In the genomic region with DNA sequence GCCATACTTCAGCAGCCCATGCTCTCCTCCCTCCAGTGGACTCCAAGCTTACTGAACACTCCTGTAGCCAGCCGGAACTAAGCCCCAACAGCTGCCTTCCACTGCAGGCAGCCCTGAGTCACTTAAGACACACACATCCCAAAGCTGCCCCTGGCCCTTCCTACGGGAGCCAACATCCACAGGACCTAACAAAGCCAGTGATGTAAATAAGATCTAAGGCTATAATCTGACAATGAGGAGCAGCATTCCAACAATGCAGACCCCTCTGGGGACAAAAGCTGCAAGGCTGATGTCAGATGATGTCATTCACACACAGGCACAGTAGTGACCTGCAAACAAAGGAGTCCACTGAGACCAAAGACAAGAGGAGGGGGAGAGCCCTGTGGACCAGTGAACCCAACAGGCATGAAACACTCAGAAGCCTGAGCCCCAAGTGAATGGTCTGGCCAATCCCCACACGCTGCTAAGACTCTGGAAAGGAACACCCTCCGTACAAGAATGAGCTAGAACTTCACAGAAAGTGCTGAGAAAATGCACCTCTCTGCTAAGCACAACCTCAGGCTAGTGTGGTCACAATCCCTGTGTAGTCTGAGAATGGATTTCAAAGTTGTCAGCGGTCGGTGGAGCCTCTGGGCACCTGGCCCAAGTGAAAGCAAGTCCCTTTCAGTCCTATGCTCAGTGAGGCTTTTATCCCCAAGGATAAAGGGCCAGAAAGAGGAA, we compare ENCODE assay signal across 14 mouse cellular contexts. TPM values are rescaled to one million over a fixed set of nuclear protein-coding genes. Genes with fewer than 3 reads are reported as not detected.
A peak's percentile ranks its signal among the peaks of the same experiment; 100 is the strongest.
DNase-seq lines count a peak whose midpoint lies in the region; ATAC-seq lines count a peak whose summit lies in the region.
"Had no signal": no experiment of that assay in that cellular context is flagged by ENCODE, and none has a peak within 500 bp of the region (broad histone marks: within the 10 kb centered on the region; RNA-seq: fewer than 3 reads in every experiment).

No protein-coding gene starts in this region.

- H3K9ac ChIP-seq in heart, embryonic 14.5 days (ENCODE audit: low read length) = peak overlapping the region; percentile 36; the same call in 1 of the 2 replicates
- peak overlapping the region; percentile 22; the same call in 1 of the 2 replicates for H3K9ac ChIP-seq in embryonic facial prominence, embryonic 14.5 days (ENCODE audit: low read depth, low read length)
- H3K9ac ChIP-seq in hindbrain, embryonic 16.5 days (ENCODE audit: low read depth, low read length) = no peak overlapping the region; the same call in 1 of the 2 replicates
- peak overlapping the region; percentile 44 for H3K9ac ChIP-seq in neural tube, embryonic 13.5 days
- H3K9ac ChIP-seq: embryonic facial prominence, embryonic 13.5 days had no signal

- WGBS in heart, embryonic 14.5 days = 57% methylated on average over 6 of the region's 6 CpGs
- WGBS in embryonic facial prominence, embryonic 14.5 days = 52% methylated on average over 6 of the region's 6 CpGs
- 33% methylated on average over 6 of the region's 6 CpGs for WGBS in hindbrain, embryonic 16.5 days
- WGBS in neural tube, embryonic 13.5 days = 36% methylated on average over 6 of the region's 6 CpGs

- H3K27me3 ChIP-seq in heart, embryonic 14.5 days (ENCODE audit: control insufficient read depth, insufficient read depth, low read length) = no peaks in the 10 kb centered on the region
- no peaks in the 10 kb centered on the region for H3K27me3 ChIP-seq in embryonic facial prominence, embryonic 14.5 days (replicated peaks; ENCODE audit: control insufficient read depth, insufficient read depth, low read length)
- no peaks in the 10 kb centered on the region for H3K27me3 ChIP-seq in hindbrain, embryonic 16.5 days (replicated peaks; ENCODE audit: control insufficient read depth, insufficient read depth, low read length)
- no peaks in the 10 kb centered on the region for H3K27me3 ChIP-seq in neural tube, embryonic 13.5 days
- H3K27me3 ChIP-seq: embryonic facial prominence, embryonic 13.5 days had no signal

- peaks cover 86% of the 10 kb centered on the region for H3K36me3 ChIP-seq in heart, embryonic 14.5 days (ENCODE audit: control insufficient read depth, insufficient read depth, low read length)
- peaks cover 67% of the 10 kb centered on the region for H3K36me3 ChIP-seq in embryonic facial prominence, embryonic 14.5 days (ENCODE audit: control insufficient read depth, insufficient read depth, low read length)
- H3K36me3 ChIP-seq in hindbrain, embryonic 16.5 days (ENCODE audit: control insufficient read depth, insufficient read depth, low read length) = peaks cover 13% of the 10 kb centered on the region
- peaks cover 81% of the 10 kb centered on the region for H3K36me3 ChIP-seq in neural tube, embryonic 13.5 days

- 0 out of 4 replicates have a peak overlapping the region, but pooled peaks of 1 of the 2 experiments have one; percentile 23 for H3K27ac ChIP-seq in heart, embryonic 14.5 days (replicated peaks in 1 of 2; ENCODE audit: control insufficient read depth in 1 of 2, insufficient read depth in 1 of 2, low read depth in 2 of 2, low read length in 2 of 2)
- no peak overlapping the region; the same call in 1 of the 2 replicates for H3K27ac ChIP-seq in embryonic facial prominence, embryonic 14.5 days (replicated peaks; ENCODE audit: low read depth, low read length)
- H3K27ac ChIP-seq in hindbrain, embryonic 16.5 days (ENCODE audit: low read depth, low read length) = no peak overlapping the region
- peak overlapping the region; percentile 54 for H3K27ac ChIP-seq in neural tube, embryonic 13.5 days (replicated peaks)
- H3K27ac ChIP-seq: embryonic facial prominence, embryonic 13.5 days had no signal

- peaks cover 9 to 10% of the 10 kb centered on the region in 2 experiments; a peak in 3 of 4 replicates for H3K4me1 ChIP-seq in heart, embryonic 14.5 days (ENCODE audit: control insufficient read depth in 2 of 2, insufficient read depth in 2 of 2, low read length in 2 of 2)
- no peaks in the 10 kb centered on the region; the same call in 1 of the 2 replicates for H3K4me1 ChIP-seq in embryonic facial prominence, embryonic 14.5 days (ENCODE audit: control insufficient read depth, insufficient read depth, low read length)
- no peaks in the 10 kb centered on the region for H3K4me1 ChIP-seq in hindbrain, embryonic 16.5 days (ENCODE audit: control insufficient read depth, insufficient read depth, low read depth, low read length)
- peaks cover 18% of the 10 kb centered on the region for H3K4me1 ChIP-seq in neural tube, embryonic 13.5 days (replicated peaks)

- H3K9me3 ChIP-seq in heart, embryonic 14.5 days (ENCODE audit: control insufficient read depth, low read length) = no peaks in the 10 kb centered on the region
- H3K9me3 ChIP-seq in embryonic facial prominence, embryonic 14.5 days (ENCODE audit: control insufficient read depth, low read length) = no peaks in the 10 kb centered on the region
- no peaks in the 10 kb centered on the region for H3K9me3 ChIP-seq in hindbrain, embryonic 16.5 days (ENCODE audit: control insufficient read depth, low read length)
- no peaks in the 10 kb centered on the region for H3K9me3 ChIP-seq in neural tube, embryonic 13.5 days
- H3K9me3 ChIP-seq: embryonic facial prominence, embryonic 13.5 days had no signal

- no peak for DNase-seq in heart, postnatal 4 days
- DNase-seq in embryonic facial prominence, embryonic 14.5 days (ENCODE audit: low spot score) = peak; percentile 81
- no peak for DNase-seq in spleen, postnatal 4 days (ENCODE audit: low spot score in 2 of 2)
- no peak for DNase-seq in urinary bladder, postnatal 4 days (ENCODE audit: low spot score in 2 of 2)
- DNase-seq: heart, postnatal 10 days had no signal

- no peak for ATAC-seq in heart, embryonic 14.5 days (ENCODE audit: insufficient number of reproducible peaks, insufficient read depth, low FRiP score, low read depth)
- ATAC-seq in embryonic facial prominence, embryonic 14.5 days (ENCODE audit: low read depth) = peak; percentile 81
- peak; percentile 60; the same call in 1 of the 2 replicates for ATAC-seq in hindbrain, embryonic 16.5 days
- peak; percentile 60; the same call in 1 of the 2 replicates for ATAC-seq in neural tube, embryonic 13.5 days (ENCODE audit: low read depth)
- ATAC-seq in monocyte, adult 5-6 weeks (replicated peaks; ENCODE audit: insufficient number of reproducible peaks, low FRiP score, low TSS enrichment, poor library complexity, severe bottlenecking) = no peak
- ATAC-seq: CD4-positive, CD25-positive, alpha-beta regulatory T cell, adult 4 months had no signal

- no peak overlapping the region for H3K4me2 ChIP-seq in heart, embryonic 14.5 days (ENCODE audit: low read length)
- H3K4me2 ChIP-seq in embryonic facial prominence, embryonic 14.5 days (ENCODE audit: low read depth, low read length) = no peak overlapping the region
- H3K4me2 ChIP-seq in hindbrain, embryonic 16.5 days (ENCODE audit: low read length) = no peak overlapping the region
- H3K4me2 ChIP-seq in neural tube, embryonic 13.5 days = no peak overlapping the region
- H3K4me2 ChIP-seq: embryonic facial prominence, embryonic 13.5 days had no signal

- no peak overlapping the region for H3K4me3 ChIP-seq in heart, embryonic 14.5 days (ENCODE audit: control insufficient read depth in 1 of 2, insufficient read depth in 1 of 2, low read depth in 1 of 2, low read length in 2 of 2)
- H3K4me3 ChIP-seq in embryonic facial prominence, embryonic 14.5 days (ENCODE audit: low read depth, low read length) = no peak overlapping the region
- no peak overlapping the region for H3K4me3 ChIP-seq in hindbrain, embryonic 16.5 days (ENCODE audit: low read length)
- no peak overlapping the region for H3K4me3 ChIP-seq in neural tube, embryonic 13.5 days
- H3K4me3 ChIP-seq: embryonic facial prominence, embryonic 13.5 days had no signal

RNA-seq across cellular contexts. Expression of a gene that starts 9.4 kb away (rescaled TPM):
- 5.8 and 6.3 TPM in 2 replicates for polyA plus RNA-seq in heart, embryonic 14.5 days (2014; fragmentation: Nextera tagmentation; extraction: Ambion mirVana)
- 1 to 10 TPM; 5.5 to 6.7 TPM for total RNA-seq in heart, postnatal 4 days (2021)
- polyA plus RNA-seq in embryonic facial prominence, embryonic 14.5 days (2014; fragmentation: Nextera tagmentation; extraction: Ambion mirVana) = 9.6 and 10.7 TPM in 2 replicates
- polyA plus RNA-seq in hindbrain, embryonic 16.5 days (2015; fragmentation: Nextera tagmentation; extraction: Ambion mirVana) = 9.7 and 9.8 TPM in 2 replicates
- polyA plus RNA-seq in neural tube, embryonic 13.5 days (2015; fragmentation: Nextera tagmentation; extraction: Ambion mirVana) = 10.1 and 10.6 TPM in 2 replicates
- total RNA-seq in monocyte, adult 5-6 weeks (2017) = 6.1 to 7.3 TPM (median 6.3 TPM) in 3 replicates

RNA-seq across cellular contexts. Expression of a gene that starts 23.4 kb away (rescaled TPM):
- 9.7 and 10.4 TPM in 2 replicates for polyA plus RNA-seq in heart, embryonic 14.5 days (2014; fragmentation: Nextera tagmentation; extraction: Ambion mirVana)
- 10 to 100 TPM; 19.1 to 22.7 TPM for total RNA-seq in heart, postnatal 4 days (2021)
- polyA plus RNA-seq in embryonic facial prominence, embryonic 14.5 days (2014; fragmentation: Nextera tagmentation; extraction: Ambion mirVana) = 8.6 and 10.2 TPM in 2 replicates
- 13.9 and 14.8 TPM in 2 replicates for polyA plus RNA-seq in hindbrain, embryonic 16.5 days (2015; fragmentation: Nextera tagmentation; extraction: Ambion mirVana)
- polyA plus RNA-seq in neural tube, embryonic 13.5 days (2015; fragmentation: Nextera tagmentation; extraction: Ambion mirVana) = 12.8 and 13.6 TPM in 2 replicates
- total RNA-seq in monocyte, adult 5-6 weeks (2017) = 14.8 to 23.2 TPM (median 20.6 TPM) in 3 replicates

RNA-seq across cellular contexts. Expression of a gene that starts 24.3 kb away (rescaled TPM):
- 0.92 and 1.3 TPM in 2 replicates for polyA plus RNA-seq in heart, embryonic 14.5 days (2014; fragmentation: Nextera tagmentation; extraction: Ambion mirVana)
- total RNA-seq in heart, postnatal 4 days (2021) = 10 to 100 TPM in 1 of 2 experiments, 1 to 10 TPM in 1; 4.6 to 10.6 TPM
- 2.4 TPM in 2 replicates for polyA plus RNA-seq in embryonic facial prominence, embryonic 14.5 days (2014; fragmentation: Nextera tagmentation; extraction: Ambion mirVana)
- polyA plus RNA-seq in hindbrain, embryonic 16.5 days (2015; fragmentation: Nextera tagmentation; extraction: Ambion mirVana) = 1.1 and 1.7 TPM in 2 replicates
- 0.73 and 1.4 TPM in 2 replicates for polyA plus RNA-seq in neural tube, embryonic 13.5 days (2015; fragmentation: Nextera tagmentation; extraction: Ambion mirVana)
- 8.0 to 21.4 TPM (median 8.5 TPM) in 3 replicates for total RNA-seq in monocyte, adult 5-6 weeks (2017)

RNA-seq across cellular contexts. Expression of a gene that starts 32.7 kb away (rescaled TPM):
- not detected in 2 replicates for polyA plus RNA-seq in heart, embryonic 14.5 days (2014; fragmentation: Nextera tagmentation; extraction: Ambion mirVana)
- not detected for total RNA-seq in heart, postnatal 4 days (2021)
- not detected in 2 replicates for polyA plus RNA-seq in embryonic facial prominence, embryonic 14.5 days (2014; fragmentation: Nextera tagmentation; extraction: Ambion mirVana)
- polyA plus RNA-seq in hindbrain, embryonic 16.5 days (2015; fragmentation: Nextera tagmentation; extraction: Ambion mirVana) = not detected in 2 replicates
- polyA plus RNA-seq in neural tube, embryonic 13.5 days (2015; fragmentation: Nextera tagmentation; extraction: Ambion mirVana) = not detected in 2 replicates
- not detected in 3 replicates for total RNA-seq in monocyte, adult 5-6 weeks (2017)
- total RNA-seq: heart, postnatal 10 days; layer of hippocampus, adult 18-20 months had no signal
- polyA plus RNA-seq: embryonic facial prominence, embryonic 13.5 days; liver, embryonic 16.5 days; small intestine, adult 2 months had no signal

Comparison
In these comparisons a context has a peak if more than half of its experiments do, and no peak if none do; other contexts are left out.
1. ATAC-seq: peak in embryonic facial prominence, embryonic 14.5 days (single experiment), hindbrain, embryonic 16.5 days (single experiment) and neural tube, embryonic 13.5 days (single experiment); none in heart, embryonic 14.5 days (single experiment) and monocyte, adult 5-6 weeks (single experiment).